10 mouse cellular contexts compared by ENCODE assay signal in the genomic region with DNA sequence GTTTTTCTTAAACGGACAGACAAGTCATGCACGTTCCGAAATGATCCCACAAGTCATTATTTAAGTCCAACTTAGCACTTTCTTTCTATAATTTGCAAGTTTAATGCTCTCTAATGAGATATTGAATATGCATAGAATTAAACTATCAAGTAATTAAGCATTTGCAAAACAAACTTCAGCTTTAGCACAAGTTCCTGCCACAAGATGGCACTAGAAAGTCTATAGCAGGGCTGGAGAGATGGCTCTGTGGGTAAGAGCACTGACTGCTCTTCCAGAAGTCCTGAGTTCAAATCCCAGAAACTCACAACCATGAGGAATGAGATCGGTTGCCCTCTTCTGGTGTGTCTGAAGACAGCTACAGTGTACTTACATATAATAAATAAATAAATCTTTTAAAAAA. TPM values are rescaled to one million over a fixed set of nuclear protein-coding genes. Genes with fewer than 3 reads are reported as not detected.
A peak's percentile ranks its signal among the peaks of the same experiment; 100 is the strongest.
DNase-seq lines count a peak whose midpoint lies in the region; TF ChIP-seq lines count a peak whose summit lies in the region.
"Had no signal": no experiment of that assay in that cellular context is flagged by ENCODE, and none has a peak within 500 bp of the region (broad histone marks: within the 10 kb centered on the region; RNA-seq: fewer than 3 reads in every experiment).

No protein-coding gene starts in this region.

- no peak overlapping the region for H3K4me3 ChIP-seq in lung, adult 2 months (replicated peaks; ENCODE audit: extremely low read depth, low read depth, low read length)
- H3K4me3 ChIP-seq: stomach, embryonic 15.5 days had no signal

- TF ChIP-seq POLR2A in lung, adult 2 months (IDR thresholded peaks at IDR 0.05; ENCODE audit: borderline replicate concordance, extremely low read depth, low read depth, low read length): no peak

- 78% methylated on average over 4 of the region's 4 CpGs for WGBS in lung, adult 2 months

- TF ChIP-seq CTCF in lung, adult 2 months (IDR thresholded peaks at IDR 0.05; ENCODE audit: insufficient read depth, low read length): no peak

- no peaks in the 10 kb centered on the region for H3K4me1 ChIP-seq in lung, adult 2 months (ENCODE audit: control insufficient read depth, insufficient read depth, low read length)
- H3K4me1 ChIP-seq: stomach, embryonic 15.5 days had no signal

- peak; percentile 19 for DNase-seq in adrenal gland, postnatal 10 days
- DNase-seq in adrenal gland, postnatal 4 days (ENCODE audit: low spot score in 2 of 2): no peak
- peak; percentile 25 for DNase-seq in kidney, adult 9 months
- no peak for DNase-seq in kidney, adult 18-20 months
- peak; percentile 8 for DNase-seq in lung, postnatal 36 days
- no peak for DNase-seq in lung, adult 2 months
- DNase-seq in testis, postnatal 14 days (ENCODE audit: low spot score): no peak
- no peak for DNase-seq in layer of hippocampus, postnatal 25 days (ENCODE audit: extremely low spot score in 1 of 2, low spot score in 1 of 2)
- DNase-seq: B cell, adult 2 months had no signal

RNA-seq across cellular contexts. Expression of a gene that starts 45.4 kb away (rescaled TPM):
- 10 to 100 TPM; 56.9 to 95.8 TPM for total RNA-seq in adrenal gland, postnatal 10 days (2021)
- total RNA-seq in adrenal gland, postnatal 4 days (2021): 10 to 100 TPM; 91.4 to 93.0 TPM
- polyA plus RNA-seq in lung, adult 2 months (2012; rRNA removed): 2.5 and 5.8 TPM in 2 replicates
- total RNA-seq in layer of hippocampus, postnatal 25 days (2021): 100 to 1,000 TPM; 675 to 811 TPM

Comparison
In these comparisons a context has a peak if more than half of its experiments do, and no peak if none do; other contexts are left out.
1. DNase-seq: peak in adrenal gland, postnatal 10 days (single experiment), kidney, adult 9 months (single experiment) and lung, postnatal 36 days (single experiment); none in adrenal gland, postnatal 4 days (0 of 2), kidney, adult 18-20 months (single experiment), lung, adult 2 months (single experiment), testis, postnatal 14 days (single experiment) and layer of hippocampus, postnatal 25 days (0 of 2).
2. RNA of a gene that starts 45.4 kb away (total RNA-seq): 675 to 811 TPM in layer of hippocampus, postnatal 25 days; 56.9 to 95.8 TPM in adrenal gland, postnatal 10 days and 91.4 to 93.0 TPM in adrenal gland, postnatal 4 days; every median in the first group is over 4 times any median in the second.